Mouse (Mus musculus) c-Kit-positive CD71-positive TER-119-positive erythroid progenitor cells, embryonic 14.5 days (primary cell): ENCODE data around the gene Qprt.
A peak's percentile ranks its signal among the peaks of the same experiment; 100 is the strongest.

Experiments
- DNase-seq: peaks from one replicate; pipeline ENCODE4 v3.0.0-alpha.2; 2013; ENCODE audit warnings: low spot score

The Qprt gene

DNA sequence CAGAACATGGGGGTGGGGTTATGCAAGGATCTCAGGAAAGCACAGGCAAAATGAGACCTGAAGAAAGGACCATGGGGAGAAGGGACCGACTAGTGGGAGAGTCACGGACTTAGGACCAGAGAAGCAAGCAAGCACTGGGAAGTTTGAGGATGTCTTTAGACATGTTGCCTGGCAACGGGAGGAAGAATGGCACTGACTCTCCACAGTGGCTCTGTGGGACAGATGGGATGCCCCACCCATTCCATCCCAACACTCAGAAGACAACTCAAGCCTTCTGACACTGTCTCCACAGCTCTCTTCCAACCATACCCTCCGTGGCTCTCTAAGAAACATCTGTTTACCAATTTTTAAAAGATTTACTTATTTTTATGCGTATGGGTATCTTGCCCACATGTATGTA lies 11.1 kb upstream of the Qprt start:
- DNase-seq: no peak

DNA sequence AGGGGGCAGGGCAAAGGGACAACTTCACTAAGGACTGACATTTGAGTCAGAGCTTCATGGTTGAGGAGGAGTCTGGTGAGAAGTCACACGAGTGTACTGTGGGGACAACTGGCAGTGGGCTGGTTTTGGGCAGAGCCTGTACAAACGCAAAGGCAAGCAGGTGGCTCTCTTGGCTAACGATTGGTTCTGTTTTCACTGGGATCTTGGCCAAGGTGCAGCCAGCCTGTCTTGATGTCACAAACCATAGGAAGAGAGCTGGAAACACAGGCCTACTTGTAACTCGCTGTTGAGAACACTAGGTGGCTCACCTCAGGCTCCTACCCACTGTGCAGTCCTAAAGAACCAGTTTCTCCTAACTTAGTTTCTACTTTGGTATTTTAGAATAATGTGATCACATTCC lies 7.6 kb upstream of the Qprt start:
- DNase-seq: no peak

GRCm38 (mm10) chr7:127121061-127121910 lies 740 bp downstream of the Qprt start:
- DNase-seq: no peak

DNA sequence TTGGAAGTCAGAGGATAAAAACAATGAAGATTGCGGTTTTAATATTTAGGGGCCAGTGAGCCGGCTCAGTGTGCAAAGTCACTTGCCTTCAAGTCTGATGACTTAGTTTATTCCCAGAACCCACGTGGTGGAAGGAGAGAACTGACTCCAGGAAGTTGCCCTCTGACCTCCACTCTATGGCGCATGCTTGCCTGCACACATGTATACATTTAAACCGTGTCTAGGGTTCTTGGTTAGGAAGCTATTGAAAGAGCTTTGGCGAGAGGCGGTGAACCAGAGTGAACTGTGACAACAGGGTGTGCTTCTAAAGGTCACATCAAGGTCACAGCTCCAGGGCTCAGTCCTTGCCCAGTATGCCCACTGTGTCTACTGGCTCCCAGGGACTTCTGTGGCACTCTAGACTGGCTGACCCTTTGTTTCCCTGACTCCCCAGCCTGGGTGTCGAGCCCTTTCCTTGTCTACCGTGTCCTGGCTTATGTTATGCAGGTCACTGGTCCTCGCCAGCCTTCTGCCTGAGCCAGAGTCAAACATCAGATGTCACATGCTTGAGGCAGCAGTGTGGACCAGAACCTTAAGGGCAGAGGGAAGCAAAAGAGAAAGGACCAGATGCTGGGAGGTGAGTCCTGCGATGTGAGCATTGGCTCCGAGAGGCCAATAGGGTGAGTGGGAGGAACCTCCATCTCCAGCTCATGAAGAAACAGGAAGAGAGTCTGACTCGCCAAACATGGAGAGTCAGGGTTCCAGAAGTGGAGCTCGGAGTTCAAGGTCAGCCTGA lies 3.2 kb downstream of the Qprt start:
- no peak for DNase-seq

DNA sequence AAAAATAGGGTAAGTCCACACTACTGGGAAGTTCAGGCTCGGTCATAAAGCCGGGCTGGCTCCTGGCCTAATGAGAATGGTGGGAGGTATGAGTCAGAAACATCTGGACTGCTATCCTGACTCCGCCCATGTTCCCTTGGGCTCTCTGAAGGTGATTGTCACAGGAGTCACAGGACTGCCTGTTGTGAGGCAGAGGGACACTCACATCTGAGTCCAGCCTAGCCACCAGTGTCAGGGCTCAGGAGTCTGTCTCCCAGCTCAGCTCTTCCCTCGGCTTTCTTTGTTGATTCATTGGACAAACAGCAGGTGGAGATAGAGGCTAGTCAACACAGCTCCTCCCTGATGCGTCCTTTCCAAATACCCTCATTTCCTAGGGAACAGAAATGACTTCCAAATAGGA lies 4.1 kb downstream of the Qprt start:
- DNase-seq: no peak

DNA sequence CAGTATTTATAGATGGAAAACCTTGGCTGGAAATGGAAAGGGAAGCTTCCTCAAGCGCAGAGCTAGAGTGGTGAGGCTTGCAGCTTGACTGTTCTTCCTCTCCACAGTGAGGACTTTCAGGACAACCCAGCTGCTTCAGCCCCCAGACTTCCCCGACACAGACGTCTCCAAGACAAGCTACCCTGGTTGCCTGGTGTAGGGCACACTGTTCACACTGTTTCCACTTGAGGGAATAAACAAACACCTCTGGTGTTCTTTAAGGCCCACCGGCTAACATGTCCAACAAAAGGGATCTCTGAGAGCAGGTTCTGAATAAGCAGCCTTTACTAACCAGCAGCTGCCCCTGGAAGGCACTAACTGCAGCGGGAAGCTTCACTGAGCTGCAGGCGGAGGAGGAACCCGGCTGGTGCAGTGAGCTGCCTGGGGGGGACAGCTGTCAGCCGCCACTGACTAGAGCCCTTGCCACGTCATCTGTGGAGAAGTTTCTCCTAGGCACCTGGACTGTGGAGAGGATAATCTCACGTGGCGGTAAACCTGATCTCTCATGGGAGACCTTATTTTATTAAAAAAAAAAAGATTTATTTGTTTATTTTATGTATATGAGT lies 5.6 kb downstream of the Qprt start:
- no peak for DNase-seq

GRCm38 (mm10) chr7:127114920-127115319 lies 7.1 kb downstream of the Qprt start:
- no peak for DNase-seq

- DNase-seq: no peak
Measured at GRCm38 (mm10) chr7:127113614-127114259, 8.3 kb downstream of the Qprt start.

DNA sequence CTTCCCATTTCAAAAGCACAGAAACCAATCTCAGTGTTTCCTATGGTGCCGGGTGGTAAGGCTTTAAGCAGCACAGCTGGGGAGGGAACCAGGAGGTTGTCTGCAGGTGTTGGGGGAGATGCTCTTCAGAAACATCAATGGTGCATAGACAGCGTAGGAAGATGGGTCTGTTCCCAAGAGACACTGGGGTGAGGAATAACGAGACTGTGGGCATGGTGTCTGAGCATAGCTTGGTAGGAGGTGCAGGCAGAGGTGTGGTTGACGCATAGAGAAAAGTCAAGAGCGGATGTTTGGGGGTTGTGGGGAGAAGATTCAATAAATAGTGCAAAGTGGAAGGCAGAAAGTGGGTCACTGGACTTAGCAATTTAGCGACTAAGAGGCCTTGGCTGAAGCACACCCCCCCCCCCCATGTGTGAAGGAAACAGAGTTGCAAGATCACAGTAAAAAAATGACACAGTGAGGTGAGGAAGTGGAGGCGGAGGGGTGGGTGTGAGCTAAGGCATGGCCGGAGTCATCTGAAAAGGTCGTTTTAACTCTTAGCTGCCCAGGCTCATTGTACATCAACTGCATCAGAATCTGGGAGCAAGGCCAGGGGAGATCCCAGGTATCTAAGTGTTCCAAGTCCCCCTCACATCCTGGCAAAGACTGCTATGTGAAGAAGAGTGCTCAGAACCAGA lies 9.0 kb downstream of the Qprt start:
- DNase-seq: no peak

GRCm38 (mm10) chr7:127112251-127112841 lies 9.7 kb downstream of the Qprt start:
- DNase-seq: no peak

DNA sequence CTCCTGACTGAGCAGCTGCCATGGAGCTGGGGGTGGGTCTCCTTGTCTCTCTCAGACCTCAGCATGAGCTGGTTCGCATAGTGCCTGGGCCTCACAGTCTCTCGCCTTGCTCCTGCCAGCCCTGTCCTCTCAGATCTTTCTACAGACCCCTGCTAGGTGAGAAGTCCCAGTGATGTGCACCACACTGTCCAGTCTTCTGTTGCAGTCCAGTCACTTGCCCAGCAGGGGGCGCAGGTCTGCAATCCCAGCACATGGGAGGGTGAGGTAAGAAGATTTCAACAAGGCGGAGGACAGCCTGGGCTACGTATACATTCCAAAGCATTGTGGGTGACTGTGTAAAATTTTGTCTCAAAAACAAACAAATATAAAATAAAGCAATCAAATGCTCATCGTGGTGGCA lies 10.6 kb downstream of the Qprt start:
- peak; percentile 77 for DNase-seq

GRCm38 (mm10) chr7:127110239-127111007 lies 11.6 kb downstream of the Qprt start:
- peak; percentile 68 for DNase-seq

GRCm38 (mm10) chr7:127105551-127105950 lies 16.5 kb downstream of the Qprt start:
- DNase-seq: no peak

DNA sequence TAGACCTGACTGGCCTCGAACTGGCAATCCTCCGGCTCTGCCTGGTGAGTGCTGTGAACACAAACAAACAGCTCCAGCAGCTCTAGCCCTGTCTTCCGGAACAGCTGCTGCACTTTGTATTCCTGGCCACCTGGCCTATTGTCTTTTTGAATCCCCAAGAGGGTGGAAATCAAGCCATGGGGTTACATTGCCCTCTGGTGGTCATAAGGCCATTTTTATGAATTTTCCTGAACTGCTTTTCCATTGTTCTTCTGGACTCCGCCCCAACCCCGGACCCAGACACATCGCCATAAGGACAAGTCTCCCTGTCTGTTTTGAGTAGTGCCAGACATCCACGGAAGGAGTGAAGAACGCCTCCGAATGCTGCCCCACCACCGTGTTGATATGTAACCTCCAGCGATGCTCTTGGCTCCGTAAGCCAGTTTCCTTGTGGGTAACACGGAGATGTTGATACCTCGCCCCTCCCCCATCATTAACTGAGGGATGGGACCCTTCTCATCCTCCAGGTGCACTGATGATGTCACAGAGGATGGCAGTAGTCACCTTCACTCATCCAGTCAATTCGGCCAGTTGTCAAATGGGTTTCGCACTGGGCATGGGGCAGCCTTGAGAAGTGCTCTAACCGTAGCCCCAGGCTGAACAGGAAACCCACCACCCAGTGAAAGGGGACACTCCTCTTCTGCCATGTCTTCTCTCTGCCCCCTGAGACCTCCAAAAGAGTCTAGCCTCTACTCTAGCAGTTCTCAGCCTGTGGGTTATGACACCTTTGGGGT lies 17.3 kb downstream of the Qprt start:
- DNase-seq: peak; percentile 67

DNA sequence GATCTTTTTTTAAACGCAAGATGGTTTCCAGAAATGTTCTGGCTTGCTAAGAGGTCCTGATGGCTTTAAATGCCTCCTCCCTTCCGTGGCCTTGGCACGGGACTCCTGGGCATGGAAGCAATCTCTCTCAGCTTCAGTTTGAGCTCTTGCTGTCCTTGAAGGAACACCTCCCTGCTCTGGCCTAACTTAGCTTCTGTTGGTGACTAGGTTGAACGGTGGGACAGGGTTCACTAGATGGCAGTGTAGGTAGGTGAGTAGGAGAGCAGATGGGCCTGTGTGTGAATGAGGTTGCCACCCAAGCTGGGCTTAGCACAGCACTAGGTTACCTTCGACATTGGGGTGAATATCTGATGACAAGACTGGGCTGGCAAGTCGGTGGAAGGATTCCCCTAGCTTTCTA lies 18.1 kb downstream of the Qprt start:
- DNase-seq: no peak

GRCm38 (mm10) chr7:127102148-127102547 lies 19.9 kb downstream of the Qprt start:
- no peak for DNase-seq

DNA sequence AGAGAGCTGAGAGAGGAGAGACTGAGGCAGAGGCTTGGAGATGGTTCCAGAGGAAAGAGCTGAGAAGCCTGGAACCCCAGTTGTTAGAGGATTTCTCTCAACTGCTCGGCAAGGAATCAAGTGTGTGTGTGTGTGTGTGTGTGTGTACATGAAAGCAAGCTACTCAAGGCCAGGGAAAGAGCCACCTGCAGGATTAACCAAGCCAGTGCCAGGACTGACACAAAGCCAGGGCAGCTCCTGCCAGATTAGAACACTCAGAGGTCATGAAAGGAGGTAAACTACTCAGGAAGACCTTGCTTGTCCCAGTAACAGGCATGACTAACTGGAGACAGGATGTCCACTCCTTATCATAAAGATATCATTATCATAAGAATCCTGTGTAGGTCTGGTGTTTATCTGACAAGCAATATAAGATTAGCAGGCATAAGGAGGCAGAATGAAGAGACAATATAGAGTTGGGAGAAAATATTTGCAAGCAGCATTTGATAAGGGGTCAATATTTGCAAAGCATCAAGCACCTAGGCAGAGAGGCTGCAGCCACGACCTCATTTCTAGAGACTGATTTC lies 20.5 kb downstream of the Qprt start:
- DNase-seq: no peak

DNA sequence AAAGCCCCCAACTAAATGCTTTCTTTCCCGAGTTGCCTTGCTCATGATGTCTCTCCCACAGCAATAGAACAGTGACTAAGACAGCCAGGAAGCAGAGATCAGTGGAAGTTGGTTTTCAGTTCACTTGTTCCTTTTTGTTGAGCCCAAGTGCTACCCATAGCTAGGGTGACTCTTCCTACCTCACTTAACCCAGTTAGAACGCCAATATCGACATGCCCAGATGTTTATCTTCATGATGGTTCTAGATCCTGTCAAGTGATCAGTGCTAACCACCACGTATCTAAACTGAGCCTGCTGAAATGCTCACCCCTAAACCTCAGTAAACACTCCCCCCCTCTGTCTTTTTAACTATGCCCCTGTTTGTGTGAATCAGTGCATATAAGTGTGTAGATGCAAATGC lies 22.5 kb downstream of the Qprt start:
- DNase-seq: no peak

DNA sequence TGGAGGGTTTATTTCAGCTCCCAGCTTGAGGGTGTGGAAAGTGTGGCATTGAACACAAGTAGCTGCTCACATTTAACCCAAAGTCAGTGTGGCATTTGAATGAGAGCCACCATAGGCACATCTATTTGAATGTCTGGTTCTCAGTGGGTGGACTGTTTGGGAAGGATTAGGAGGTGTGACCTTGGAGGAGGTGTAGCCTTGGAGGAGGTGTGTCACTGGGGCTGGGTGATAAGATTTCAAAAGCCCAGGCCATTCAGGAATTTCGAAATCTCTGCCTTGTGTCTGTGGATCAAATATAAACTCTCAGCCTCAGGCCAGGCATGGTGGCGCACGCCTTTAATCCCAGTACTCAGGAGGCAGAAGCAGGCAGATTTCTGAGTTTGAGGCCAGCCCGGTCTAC lies 23.1 kb downstream of the Qprt start:
- DNase-seq: no peak

DNA sequence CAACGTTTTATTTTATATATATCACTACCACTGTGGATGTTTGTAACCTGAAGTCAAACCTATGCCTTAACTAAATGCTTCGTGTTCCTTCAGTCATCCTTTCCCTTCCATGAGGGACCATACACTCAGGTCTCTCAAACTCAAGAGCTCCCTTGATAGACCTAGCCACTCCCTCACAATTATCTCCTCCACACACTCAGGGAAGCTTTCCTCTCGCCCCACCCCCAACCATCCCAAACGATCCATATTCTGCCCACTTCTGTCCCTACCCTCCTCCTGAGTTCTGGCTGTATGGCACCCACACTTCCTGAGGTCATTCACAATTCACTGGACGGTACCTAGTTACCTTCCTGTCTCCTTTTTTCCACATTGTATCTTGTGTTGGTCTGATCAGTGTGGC lies 23.5 kb downstream of the Qprt start:
- DNase-seq: no peak
